Mouse (Mus musculus) thymus, adult 2 months (tissue): ENCODE data around the gene Mad2l2.

Source experiments
- CTCF ChIP-seq: fragments of 200-500 bp; IDR thresholded peaks from 2 replicates; pipeline ENCODE4 v1.5.1; 2012; ENCODE audit warnings: mild to moderate bottlenecking, control low read depth, low read length, moderate library complexity, borderline replicate concordance; ENCODE audit not compliant: control insufficient read depth, poor library complexity, insufficient read depth; ENCODE audit errors: extremely low read depth
- POLR2A ChIP-seq: fragments of 200-500 bp; IDR thresholded peaks from 2 replicates; pipeline ENCODE4 v1.6.1; 2012; ENCODE audit warnings: mild to moderate bottlenecking, low read length, control low read depth, moderate library complexity; ENCODE audit not compliant: control insufficient read depth, poor library complexity, insufficient read depth; ENCODE audit errors: extremely low read depth

- TF ChIP-seq CTCF (no peak), POLR2A (no peak)
Observed at GRCm38 (mm10) chr4:148120555-148120954, 9.6 kb upstream of the Mad2l2 start.
